Mouse (Mus musculus): ENCODE results near the gene Kif9. TPM values are rescaled to one million over a fixed set of nuclear protein-coding genes. Genes with fewer than 3 reads are reported as not detected.

The Kif9 gene
- polyA plus RNA-seq, 1 experiment: 0.90 TPM

GRCm38 (mm10) chr9:110532538-110533291, 56.0 kb downstream of the Kif9 start, which contains the start of gene Setd2:
Gene Setd2, plus strand, starts transcription at chr9:110532597.
- Histone ChIP-seq H3K4me3 (ENCODE audit: control insufficient read depth, insufficient read depth, low read length) (peak within 1 kb of the TSS; percentile 91), H3K27ac (ENCODE audit: control insufficient read depth, insufficient read depth, low read length) (peak within 1 kb of the TSS; percentile 73), H3K4me1 (replicated peaks; ENCODE audit: control insufficient read depth, insufficient read depth, low read length) (0 out of 2 replicates have a peak, but pooled peaks cover 4% of the 10 kb centered on the region), H3K36me3 (ENCODE audit: control insufficient read depth, insufficient read depth, low read length) (no peaks in the 10 kb centered on the region), H3K27me3 (ENCODE audit: control insufficient read depth, insufficient read depth, low read length) (no peaks in the 10 kb centered on the region)
- peak; percentile 59; the same call in 1 of the 2 replicates for TF ChIP-seq POLR2A (IDR thresholded peaks at IDR 0.05; ENCODE audit: control insufficient read depth, extremely low read depth, insufficient read depth, low read length, poor library complexity)
- TF ChIP-seq CTCF (IDR thresholded peaks at IDR 0.05; ENCODE audit: borderline replicate concordance, control insufficient read depth, extremely low read depth, insufficient read depth, low read length, poor library complexity): peak; percentile 22; the same call in 1 of the 2 replicates
- DNase-seq: peak; percentile 74
- under 1% methylated on average over 94 of the region's 109 CpGs for WGBS

- no peaks in the 10 kb centered on the region for H3K27me3 ChIP-seq (ENCODE audit: control insufficient read depth, insufficient read depth, low read length)
- no peak overlapping the region for H3K27ac ChIP-seq (ENCODE audit: control insufficient read depth, insufficient read depth, low read length)
- DNase-seq: peak; percentile 3
- no peaks in the 10 kb centered on the region for H3K36me3 ChIP-seq (ENCODE audit: control insufficient read depth, insufficient read depth, low read length)
- peak overlapping the region; percentile 16; the same call in 1 of the 2 replicates for H3K4me3 ChIP-seq (ENCODE audit: control insufficient read depth, insufficient read depth, low read length)
- H3K4me1 ChIP-seq (replicated peaks; ENCODE audit: control insufficient read depth, insufficient read depth, low read length): 0 out of 2 replicates have a peak, but pooled peaks cover 4% of the 10 kb centered on the region
- no peak for TF ChIP-seq CTCF (IDR thresholded peaks at IDR 0.05; ENCODE audit: borderline replicate concordance, control insufficient read depth, extremely low read depth, insufficient read depth, low read length, poor library complexity)
- 10% methylated on average over 5 of the region's 5 CpGs for WGBS
These were observed 56.9 kb downstream of the Kif9 start for GRCm38 (mm10) chr9:110533645-110534044.

GRCm38 (mm10) chr9:110535114-110535513, 58.4 kb downstream of the Kif9 start:
- H3K27ac ChIP-seq (ENCODE audit: control insufficient read depth, insufficient read depth, low read length): no peak overlapping the region
- WGBS: 64% methylated on average over 2 of the region's 2 CpGs

GRCm38 (mm10) chr9:110536636-110537035, 59.9 kb downstream of the Kif9 start:
- Histone ChIP-seq H3K27me3 (ENCODE audit: control insufficient read depth, insufficient read depth, low read length) (no peaks in the 10 kb centered on the region), H3K27ac (ENCODE audit: control insufficient read depth, insufficient read depth, low read length) (no peak overlapping the region), H3K4me1 (replicated peaks; ENCODE audit: control insufficient read depth, insufficient read depth, low read length) (0 out of 2 replicates have a peak, but pooled peaks cover 4% of the 10 kb centered on the region), H3K36me3 (ENCODE audit: control insufficient read depth, insufficient read depth, low read length) (no peaks in the 10 kb centered on the region), H3K4me3 (ENCODE audit: control insufficient read depth, insufficient read depth, low read length) (no peak overlapping the region)
- WGBS: 97% methylated on average over 2 of the region's 2 CpGs
- TF ChIP-seq POLR2A (IDR thresholded peaks at IDR 0.05; ENCODE audit: control insufficient read depth, extremely low read depth, insufficient read depth, low read length, poor library complexity) (no peak), CTCF (IDR thresholded peaks at IDR 0.05; ENCODE audit: borderline replicate concordance, control insufficient read depth, extremely low read depth, insufficient read depth, low read length, poor library complexity) (no peak)
- no peak for DNase-seq

More at GRCm38 (mm10) chr9:110535114-110535513, 58.4 kb downstream of the Kif9 start:
- no peaks in the 10 kb centered on the region for H3K27me3 ChIP-seq (ENCODE audit: control insufficient read depth, insufficient read depth, low read length)
- 0 out of 2 replicates have a peak, but pooled peaks cover 4% of the 10 kb centered on the region for H3K4me1 ChIP-seq (replicated peaks; ENCODE audit: control insufficient read depth, insufficient read depth, low read length)
- no peak for DNase-seq
- H3K36me3 ChIP-seq (ENCODE audit: control insufficient read depth, insufficient read depth, low read length): no peaks in the 10 kb centered on the region
- TF ChIP-seq POLR2A (IDR thresholded peaks at IDR 0.05; ENCODE audit: control insufficient read depth, extremely low read depth, insufficient read depth, low read length, poor library complexity) (no peak), CTCF (IDR thresholded peaks at IDR 0.05; ENCODE audit: borderline replicate concordance, control insufficient read depth, extremely low read depth, insufficient read depth, low read length, poor library complexity) (no peak)
- no peak overlapping the region for H3K4me3 ChIP-seq (ENCODE audit: control insufficient read depth, insufficient read depth, low read length)

- no peak overlapping the region for H3K4me3 ChIP-seq (ENCODE audit: control insufficient read depth, insufficient read depth, low read length)
- H3K4me1 ChIP-seq (replicated peaks; ENCODE audit: control insufficient read depth, insufficient read depth, low read length): 0 out of 2 replicates have a peak, but pooled peaks cover 5% of the 10 kb centered on the region
- H3K36me3 ChIP-seq (ENCODE audit: control insufficient read depth, insufficient read depth, low read length): no peaks in the 10 kb centered on the region
- no peak for TF ChIP-seq CTCF (IDR thresholded peaks at IDR 0.05; ENCODE audit: borderline replicate concordance, control insufficient read depth, extremely low read depth, insufficient read depth, low read length, poor library complexity)
- no peak for TF ChIP-seq POLR2A (IDR thresholded peaks at IDR 0.05; ENCODE audit: control insufficient read depth, extremely low read depth, insufficient read depth, low read length, poor library complexity)
- no peaks in the 10 kb centered on the region for H3K27me3 ChIP-seq (ENCODE audit: control insufficient read depth, insufficient read depth, low read length)
- no peak overlapping the region for H3K27ac ChIP-seq (ENCODE audit: control insufficient read depth, insufficient read depth, low read length)
- no peak for DNase-seq
These were observed 61.8 kb downstream of the Kif9 start for GRCm38 (mm10) chr9:110538511-110538910.

GRCm38 (mm10) chr9:110541988-110542387, 65.2 kb downstream of the Kif9 start:
- Histone ChIP-seq H3K4me3 (ENCODE audit: control insufficient read depth, insufficient read depth, low read length) (no peak overlapping the region), H3K27me3 (ENCODE audit: control insufficient read depth, insufficient read depth, low read length) (no peaks in the 10 kb centered on the region), H3K36me3 (ENCODE audit: control insufficient read depth, insufficient read depth, low read length) (no peaks in the 10 kb centered on the region; the same call in 1 of the 2 replicates), H3K4me1 (replicated peaks; ENCODE audit: control insufficient read depth, insufficient read depth, low read length) (0 out of 2 replicates have a peak, but pooled peaks cover 2% of the 10 kb centered on the region), H3K27ac (ENCODE audit: control insufficient read depth, insufficient read depth, low read length) (no peak overlapping the region)
- 44% methylated on average over 4 of the region's 4 CpGs for whole genome bisulfite sequencing
- no peak for DNase-seq
- TF ChIP-seq POLR2A (IDR thresholded peaks at IDR 0.05; ENCODE audit: control insufficient read depth, extremely low read depth, insufficient read depth, low read length, poor library complexity) (no peak), CTCF (IDR thresholded peaks at IDR 0.05; ENCODE audit: borderline replicate concordance, control insufficient read depth, extremely low read depth, insufficient read depth, low read length, poor library complexity) (no peak)
